Mouse (Mus musculus) liver, embryonic 14.5 days (tissue): Measurements from ENCODE around the gene Ccdc191. TPM values are rescaled to one million over a fixed set of nuclear protein-coding genes. Genes with fewer than 3 reads are reported as not detected.

Experiments
- ATAC-seq: fragments of 200-750 bp; cut with Nextera tagmentation; 2 replicates; pipeline ENCODE4 v1.8.0; 2017; ENCODE audit warnings: moderate number of reproducible peaks, mild to moderate bottlenecking, moderate library complexity; ENCODE audit not compliant: insufficient read depth
- DNase-seq, 3 experiments: peaks; one replicate each; pipeline ENCODE4 v3.0.0-alpha.2; 2012 to 2013; ENCODE audit warnings: low read depth in 3 of 3, low spot score in 3 of 3
- H3K27ac ChIP-seq: fragments of 300-500 bp; sonication (generic); 2 replicates; pipeline ENCODE4 v1.5.1; 2014; ENCODE audit warnings: moderate library complexity, mild to moderate bottlenecking, control low read depth, inconsistent platforms
- H3K27me3 ChIP-seq: fragments of 300-500 bp; sonication (generic); 2 replicates; pipeline ENCODE4 v1.6.1; 2014; ENCODE audit warnings: mild to moderate bottlenecking, low read length, moderate library complexity; ENCODE audit not compliant: control insufficient read depth, insufficient read depth
- H3K36me3 ChIP-seq: fragments of 300-500 bp; sonication (generic); replicated peaks from 2 replicates; pipeline ENCODE4 v1.6.1; 2014; ENCODE audit warnings: low read depth; ENCODE audit not compliant: control insufficient read depth, insufficient read depth
- H3K4me1 ChIP-seq, 2 experiments: fragments of 200-500 bp in 1 of 2; fragments of 300-500 bp in 1 of 2; sonication (generic) in 1 of 2; replicated peaks; 2 replicates each; pipeline ENCODE4 v1.6.1; 2012 to 2014; ENCODE audit warnings: antibody characterized with exemption in 1 of 2, inconsistent platforms in 1 of 2, low read length in 1 of 2; ENCODE audit not compliant: control insufficient read depth in 2 of 2, insufficient read depth in 2 of 2
- H3K4me2 ChIP-seq: fragments of 300-500 bp; sonication (generic); 2 replicates; pipeline ENCODE4 v1.6.1; 2014; ENCODE audit warnings: low read depth, mild to moderate bottlenecking, control low read depth, moderate library complexity
- H3K4me3 ChIP-seq, 2 experiments: fragments of 200-500 bp in 1 of 2; fragments of 300-500 bp in 1 of 2; sonication (generic) in 1 of 2; 2 replicates each; pipeline ENCODE4 v1.5.1; 2012 to 2014; ENCODE audit warnings: low read depth in 2 of 2, low read length in 2 of 2, mild to moderate bottlenecking in 2 of 2, control low read depth in 1 of 2, inconsistent platforms in 1 of 2, moderate library complexity in 1 of 2; ENCODE audit not compliant: insufficient read depth in 1 of 2
- H3K9ac ChIP-seq: fragments of 300-500 bp; sonication (generic); replicated peaks from 2 replicates; pipeline ENCODE4 v1.6.1; 2014; ENCODE audit warnings: mild to moderate bottlenecking, control low read depth, moderate library complexity
- H3K9me3 ChIP-seq: fragments of 300-500 bp; sonication (generic); 2 replicates; pipeline ENCODE4 v1.6.1; 2016; ENCODE audit warnings: low read length, mixed read lengths; ENCODE audit not compliant: control insufficient read depth
- CTCF ChIP-seq: IDR thresholded peaks from 2 replicates; pipeline ENCODE4 v1.5.1; 2016; ENCODE audit warnings: antibody characterized with exemption, low read depth, control low read depth
- EP300 ChIP-seq: IDR thresholded peaks from 2 replicates; pipeline ENCODE4 v1.6.1; 2016; ENCODE audit warnings: antibody characterized with exemption, low read depth
- WGBS: fragments of 180-500 bp; shearing (Covaris S2); extraction: QIAGEN DNeasy Blood & Tissue Kit; methylation state at CpG from one replicate; pipeline ENCODE4 v1.1.7; 2014; ENCODE audit not compliant: insufficient replicate concordance; 5-methylcytosine and 5-hydroxymethylcytosine counted together
- polyA plus RNA-seq, 2 experiments: library from polyadenylated mRNA; depleted of rRNA in 1 of 2; stranded (reverse) in 1 of 2; unstranded in 1 of 2; fragments of >200 nt; fragmentation: Nextera tagmentation in 1 of 2; extraction: Ambion mirVana in 1 of 2; gene quantifications; 2 replicates each; pipeline versions ENCODE4 v1.2.1 to v1.2.3; 2012 to 2014

The Ccdc191 gene
- polyA plus RNA-seq, 2 experiments: 0.92 to 1.8 TPM

- no peak overlapping the region for H3K27ac ChIP-seq
- DNase-seq: no peak
- WGBS: 73% methylated on average over 8 of the region's 8 CpGs
- H3K36me3 ChIP-seq: no peaks in the 10 kb centered on the region
- ATAC-seq: no peak
- no peaks in the 10 kb centered on the region; a peak in 1 of 4 replicates for H3K4me1 ChIP-seq
- H3K9me3 ChIP-seq: no peaks in the 10 kb centered on the region
- TF ChIP-seq CTCF (no peak), EP300 (no peak)
- H3K4me2 ChIP-seq: no peak overlapping the region
- H3K27me3 ChIP-seq: no peaks in the 10 kb centered on the region
- H3K9ac ChIP-seq: no peak overlapping the region
- no peak overlapping the region for H3K4me3 ChIP-seq
Observed at GRCm38 (mm10) chr16:43934856-43935255, 45.3 kb downstream of the Ccdc191 start.

GRCm38 (mm10) chr16:43935367-43935766 is 45.8 kb downstream of the Ccdc191 start:
- no peak for ATAC-seq
- H3K4me2 ChIP-seq: no peak overlapping the region
- no peaks in the 10 kb centered on the region for H3K9me3 ChIP-seq
- no peak for DNase-seq
- H3K9ac ChIP-seq: no peak overlapping the region
- no peaks in the 10 kb centered on the region; a peak in 1 of 4 replicates for H3K4me1 ChIP-seq
- H3K4me3 ChIP-seq: no peak overlapping the region
- H3K27me3 ChIP-seq: no peaks in the 10 kb centered on the region
- H3K36me3 ChIP-seq: no peaks in the 10 kb centered on the region
- TF ChIP-seq EP300 (no peak), CTCF (no peak)
- 78% methylated on average over 3 of the region's 3 CpGs for WGBS
- no peak overlapping the region for H3K27ac ChIP-seq

DNA sequence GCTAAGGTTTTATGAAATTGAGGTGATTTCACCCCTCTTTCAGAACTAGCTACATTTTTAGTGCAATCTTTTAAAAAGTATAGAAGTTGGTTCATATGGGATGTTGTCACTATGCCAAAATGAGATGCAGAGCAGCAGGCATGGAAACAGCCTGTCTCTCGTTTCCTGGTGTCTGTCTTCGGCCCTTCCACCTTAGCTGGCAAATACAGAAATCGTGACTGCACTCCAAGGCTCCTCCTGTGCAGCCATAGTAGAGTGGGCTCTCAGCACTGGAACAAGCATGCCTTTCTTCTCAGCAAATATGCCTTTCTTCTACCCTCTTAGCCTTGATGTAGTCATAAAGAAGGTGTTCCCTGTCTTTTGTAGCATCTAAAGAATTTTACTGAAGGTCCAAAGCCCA is 46.3 kb downstream of the Ccdc191 start:
- no peaks in the 10 kb centered on the region; a peak in 1 of 4 replicates for H3K4me1 ChIP-seq
- no peak overlapping the region for H3K4me2 ChIP-seq
- no peaks in the 10 kb centered on the region for H3K27me3 ChIP-seq
- no peaks in the 10 kb centered on the region for H3K36me3 ChIP-seq
- H3K27ac ChIP-seq: no peak overlapping the region
- no peak for TF ChIP-seq EP300
- TF ChIP-seq CTCF: no peak
- H3K4me3 ChIP-seq: no peak overlapping the region
- ATAC-seq (no peak), DNase-seq (no peak)
- H3K9me3 ChIP-seq: no peaks in the 10 kb centered on the region
- H3K9ac ChIP-seq: no peak overlapping the region
- 77% methylated on average over 3 of the region's 3 CpGs for WGBS

- H3K4me3 ChIP-seq: no peak overlapping the region
Observed at GRCm38 (mm10) chr16:43940846-43941245, 51.2 kb downstream of the Ccdc191 start.

GRCm38 (mm10) chr16:43945351-43945750 is 55.8 kb downstream of the Ccdc191 start:
- no peak for TF ChIP-seq CTCF
- no peak for TF ChIP-seq EP300
- Histone ChIP-seq H3K27me3 (no peaks in the 10 kb centered on the region), H3K36me3 (no peaks in the 10 kb centered on the region), H3K9me3 (no peaks in the 10 kb centered on the region), H3K27ac (no peak overlapping the region), H3K4me2 (no peak overlapping the region), H3K9ac (no peak overlapping the region), H3K4me1 (no peaks in the 10 kb centered on the region), H3K4me3 (no peak overlapping the region)
- ATAC-seq (no peak), DNase-seq (no peak)
- 72% methylated on average over 3 of the region's 3 CpGs for WGBS

More at GRCm38 (mm10) chr16:43940846-43941245, 51.2 kb downstream of the Ccdc191 start:
- no peak overlapping the region for H3K4me2 ChIP-seq
- no peaks in the 10 kb centered on the region for H3K9me3 ChIP-seq
- H3K4me1 ChIP-seq: no peaks in the 10 kb centered on the region; a peak in 1 of 4 replicates
- no peak overlapping the region for H3K9ac ChIP-seq
- 69% methylated on average over 4 of the region's 4 CpGs for WGBS
- no peaks in the 10 kb centered on the region for H3K36me3 ChIP-seq
- no peak for DNase-seq
- H3K27ac ChIP-seq: no peak overlapping the region
- no peak for ATAC-seq
- no peak for TF ChIP-seq EP300
- no peak for TF ChIP-seq CTCF
- no peaks in the 10 kb centered on the region for H3K27me3 ChIP-seq
